Mouse (Mus musculus) embryonic facial prominence, embryonic 13.5 days (tissue): ENCODE measurements around the gene Gm15155. TPM values are rescaled to one million over a fixed set of nuclear protein-coding genes. Genes with fewer than 3 reads are reported as not detected.

Experiments
- ATAC-seq: fragments of 200-750 bp; cut with Nextera tagmentation; 2 replicates; pipeline ENCODE4 v1.8.0; 2017; ENCODE audit warnings: low read depth; ENCODE audit not compliant: insufficient number of reproducible peaks, insufficient read depth, low FRiP score, low TSS enrichment
- H3K27ac ChIP-seq: fragments of 300-500 bp; sonication (generic); 2 replicates; pipeline ENCODE4 v1.5.1; 2015; ENCODE audit warnings: moderate library complexity, mild to moderate bottlenecking, inconsistent platforms
- H3K27me3 ChIP-seq: fragments of 300-500 bp; sonication (generic); 2 replicates; pipeline ENCODE4 v1.6.1; 2015; ENCODE audit warnings: mild to moderate bottlenecking, inconsistent platforms
- H3K36me3 ChIP-seq: fragments of 300-500 bp; sonication (generic); 2 replicates; pipeline ENCODE4 v1.6.1; 2015; ENCODE audit warnings: mild to moderate bottlenecking, inconsistent platforms
- H3K4me1 ChIP-seq: fragments of 300-500 bp; sonication (generic); 2 replicates; pipeline ENCODE4 v1.6.1; 2015; ENCODE audit warnings: inconsistent platforms
- H3K4me2 ChIP-seq: fragments of 300-500 bp; sonication (generic); 2 replicates; pipeline ENCODE4 v1.6.1; 2015; ENCODE audit warnings: moderate library complexity, mild to moderate bottlenecking, inconsistent platforms
- H3K4me3 ChIP-seq: fragments of 300-500 bp; sonication (generic); 2 replicates; pipeline ENCODE4 v1.5.1; 2015; ENCODE audit warnings: mild to moderate bottlenecking, inconsistent platforms
- H3K9ac ChIP-seq: fragments of 300-500 bp; sonication (generic); 2 replicates; pipeline ENCODE4 v1.6.1; 2015; ENCODE audit warnings: mild to moderate bottlenecking, inconsistent platforms
- H3K9me3 ChIP-seq: fragments of 300-500 bp; sonication (generic); 2 replicates; pipeline ENCODE4 v1.6.1; 2016; ENCODE audit warnings: inconsistent platforms
- WGBS: fragments of 180-500 bp; shearing (Covaris S2); methylation state at CpG from one replicate; pipeline ENCODE4 v1.1.7; 2015; ENCODE audit warnings: mixed read lengths; 5-methylcytosine and 5-hydroxymethylcytosine counted together
- polyA plus RNA-seq: library from polyadenylated mRNA; unstranded; fragments of >200 nt; fragmentation: Nextera tagmentation; extraction: Ambion mirVana; gene quantifications from 2 replicates; pipeline ENCODE4 v1.2.1, GENCODE M21; 2015

Gene Gm15155
- not detected in 2 replicates for polyA plus RNA-seq

- 0 out of 2 replicates have a peak, but pooled peaks have one; percentile 33 for ATAC-seq
These were observed at the start of gene Gm15155 for GRCm38 (mm10) chrX:155624341-155624841. Gm15155 (plus strand) TSS chrX:155624741.

DNA sequence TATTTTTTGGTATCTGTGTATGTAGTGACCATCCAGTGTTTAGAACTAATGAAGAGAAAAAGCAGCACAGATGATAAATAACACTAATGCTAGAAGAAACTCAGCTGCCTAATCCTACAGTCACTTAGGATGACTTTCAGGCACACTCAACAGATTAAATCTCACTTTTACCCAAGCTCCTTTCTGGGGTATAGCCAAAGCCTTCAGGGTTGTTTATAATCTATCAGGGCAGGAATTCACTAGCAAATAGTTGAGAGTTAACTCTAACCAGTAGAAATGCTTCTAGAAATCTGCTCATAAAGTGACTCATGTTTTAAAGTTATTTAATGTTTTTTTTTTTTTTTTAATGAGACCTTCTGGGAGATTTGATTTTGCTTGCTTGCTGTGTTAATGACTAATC, 44.8 kb upstream of the Gm15155 start:
- Histone ChIP-seq H3K4me2 (no peak overlapping the region), H3K4me1 (no peaks in the 10 kb centered on the region), H3K27ac (no peak overlapping the region), H3K9me3 (no peaks in the 10 kb centered on the region), H3K27me3 (no peaks in the 10 kb centered on the region), H3K36me3 (no peaks in the 10 kb centered on the region), H3K9ac (no peak overlapping the region), H3K4me3 (no peak overlapping the region)
- ATAC-seq = no peak

More at GRCm38 (mm10) chrX:155624341-155624841, at the start of gene Gm15155:
- H3K36me3 ChIP-seq = no peaks in the 10 kb centered on the region
- H3K4me1 ChIP-seq = 0 out of 2 replicates have a peak, but pooled peaks cover 3% of the 10 kb centered on the region
- no peaks in the 10 kb centered on the region for H3K9me3 ChIP-seq
- peak within 1 kb of the TSS; percentile 48 for H3K4me3 ChIP-seq
- H3K4me2 ChIP-seq = peak within 1 kb of the TSS; percentile 78
- H3K9ac ChIP-seq = peak within 1 kb of the TSS; percentile 52; the same call in 1 of the 2 replicates
- no peak within 1 kb of the TSS for H3K27ac ChIP-seq
- 15% methylated on average over 19 of the region's 19 CpGs for WGBS
- H3K27me3 ChIP-seq = peaks cover 60% of the 10 kb centered on the region

- no peak overlapping the region for H3K27ac ChIP-seq
- H3K27me3 ChIP-seq = no peaks in the 10 kb centered on the region
- no peak overlapping the region for H3K4me2 ChIP-seq
- no peak overlapping the region for H3K9ac ChIP-seq
- no peak for ATAC-seq
- H3K4me1 ChIP-seq = no peaks in the 10 kb centered on the region
- no peaks in the 10 kb centered on the region for H3K9me3 ChIP-seq
- H3K4me3 ChIP-seq = no peak overlapping the region
- no peaks in the 10 kb centered on the region for H3K36me3 ChIP-seq
- WGBS = 80% methylated on average over 2 of the region's 2 CpGs
These were observed 40.0 kb upstream of the Gm15155 start for GRCm38 (mm10) chrX:155584586-155584985.

- ATAC-seq = no peak
- no peaks in the 10 kb centered on the region for H3K36me3 ChIP-seq
- no peak overlapping the region for H3K4me3 ChIP-seq
- H3K4me2 ChIP-seq = no peak overlapping the region
- H3K27ac ChIP-seq = no peak overlapping the region
- no peak overlapping the region for H3K9ac ChIP-seq
- WGBS = 71% methylated on average over 3 of the region's 3 CpGs
- no peaks in the 10 kb centered on the region for H3K9me3 ChIP-seq
- no peaks in the 10 kb centered on the region for H3K4me1 ChIP-seq
- H3K27me3 ChIP-seq = no peaks in the 10 kb centered on the region
These were observed 33.1 kb upstream of the Gm15155 start for GRCm38 (mm10) chrX:155591490-155591889.

DNA sequence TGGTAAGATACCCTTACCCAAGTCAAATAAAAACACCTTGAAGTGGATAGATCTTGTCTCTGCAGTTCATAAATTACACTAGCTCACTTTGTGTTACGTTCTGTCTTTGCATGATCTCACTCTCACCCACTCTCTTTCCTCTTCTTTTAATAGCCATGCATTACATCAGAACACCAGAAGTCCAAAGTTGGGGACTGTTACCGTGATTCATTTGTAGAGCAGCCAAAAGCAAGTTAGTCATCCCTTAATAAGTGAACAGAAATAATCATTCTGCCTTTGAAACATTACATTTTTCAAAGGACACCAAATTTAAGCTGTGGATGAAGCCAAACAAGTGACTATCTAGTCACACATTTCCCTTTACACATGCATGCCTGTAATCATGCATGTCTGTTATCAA, 32.1 kb upstream of the Gm15155 start:
- ATAC-seq = no peak
- no peak overlapping the region for H3K27ac ChIP-seq
- 74% methylated on average over 2 of the region's 2 CpGs for WGBS

DNA sequence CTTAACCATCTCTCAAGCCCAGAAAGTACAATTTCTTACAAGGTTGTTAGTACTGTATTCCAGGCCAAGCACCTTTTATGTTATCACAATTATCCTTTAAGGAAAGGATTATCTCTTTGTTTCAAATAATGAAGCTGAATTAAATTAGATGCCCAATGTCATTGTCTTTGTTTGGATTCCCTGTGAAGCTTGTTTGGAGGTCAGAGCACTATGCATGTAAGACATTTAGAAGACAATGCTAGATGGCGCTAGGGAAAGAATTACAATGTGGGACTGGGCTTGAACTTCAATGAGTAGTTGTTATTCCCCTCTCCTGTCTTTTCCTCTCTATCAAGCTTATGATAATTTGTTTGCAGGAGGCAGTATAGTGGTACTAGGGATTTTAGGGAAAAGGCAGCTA, 29.9 kb upstream of the Gm15155 start:
- no peak for ATAC-seq
- Histone ChIP-seq H3K4me3 (no peak overlapping the region), H3K4me2 (no peak overlapping the region), H3K27ac (no peak overlapping the region), H3K36me3 (no peaks in the 10 kb centered on the region), H3K9ac (no peak overlapping the region), H3K4me1 (no peaks in the 10 kb centered on the region), H3K9me3 (no peaks in the 10 kb centered on the region), H3K27me3 (no peaks in the 10 kb centered on the region)
- 48% methylated on average over 1 of the region's 1 CpGs for WGBS

More for the DNA sequence above, 32.1 kb upstream of the Gm15155 start:
- no peaks in the 10 kb centered on the region for H3K4me1 ChIP-seq
- H3K9ac ChIP-seq = no peak overlapping the region
- no peak overlapping the region for H3K4me3 ChIP-seq
- no peaks in the 10 kb centered on the region for H3K9me3 ChIP-seq
- H3K36me3 ChIP-seq = no peaks in the 10 kb centered on the region
- no peaks in the 10 kb centered on the region for H3K27me3 ChIP-seq
- H3K4me2 ChIP-seq = no peak overlapping the region

DNA sequence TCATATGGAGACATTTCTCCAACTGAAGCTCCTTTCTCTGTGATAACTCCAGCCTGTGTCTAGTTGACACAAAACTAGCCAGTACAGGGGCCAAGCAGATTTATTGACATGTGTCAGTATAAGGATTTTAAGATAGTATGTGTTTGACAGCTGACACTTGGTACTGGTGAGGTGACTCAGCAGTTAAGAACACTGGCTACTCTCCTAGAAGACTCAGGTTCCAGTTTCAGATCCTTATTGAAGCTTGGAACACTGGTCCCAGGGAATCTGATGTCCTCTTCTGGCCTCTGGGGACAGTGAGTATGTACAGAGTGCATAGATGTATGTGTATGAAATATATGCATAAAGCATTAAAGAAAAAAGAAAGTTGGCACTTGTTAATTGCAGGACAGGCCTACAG, 28.2 kb upstream of the Gm15155 start:
- Histone ChIP-seq H3K27me3 (no peaks in the 10 kb centered on the region; the same call in 1 of the 2 replicates), H3K9ac (no peak overlapping the region), H3K9me3 (no peaks in the 10 kb centered on the region), H3K4me3 (no peak overlapping the region), H3K4me1 (no peaks in the 10 kb centered on the region), H3K36me3 (no peaks in the 10 kb centered on the region), H3K4me2 (no peak overlapping the region), H3K27ac (no peak overlapping the region)
- ATAC-seq = no peak

GRCm38 (mm10) chrX:155601196-155601595, 23.3 kb upstream of the Gm15155 start:
- Histone ChIP-seq H3K27me3 (no peaks in the 10 kb centered on the region; the same call in 1 of the 2 replicates), H3K27ac (no peak overlapping the region), H3K4me2 (no peak overlapping the region), H3K9ac (no peak overlapping the region), H3K9me3 (no peaks in the 10 kb centered on the region), H3K36me3 (no peaks in the 10 kb centered on the region), H3K4me3 (no peak overlapping the region), H3K4me1 (no peaks in the 10 kb centered on the region)
- no peak for ATAC-seq
- 81% methylated on average over 2 of the region's 2 CpGs for WGBS

DNA sequence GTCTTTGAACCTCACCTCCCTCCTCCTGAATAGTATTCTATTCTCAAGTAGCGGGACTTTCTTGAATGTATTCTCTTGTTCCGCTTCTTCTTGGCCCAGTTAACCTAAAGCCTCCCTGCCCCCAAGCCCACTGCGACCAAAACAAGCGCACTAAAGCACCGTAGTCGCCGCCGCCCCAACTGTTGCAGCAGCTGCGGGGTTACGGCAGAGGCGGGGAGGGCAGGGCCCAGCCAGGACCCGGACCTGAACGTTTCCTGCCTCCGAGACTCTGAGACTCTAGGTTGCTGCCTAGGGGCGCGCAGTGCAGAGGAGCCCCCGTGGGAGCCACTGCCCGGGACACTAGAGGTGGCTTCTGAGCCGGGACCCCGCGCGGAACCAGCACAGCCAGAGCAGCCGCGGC, 2.0 kb upstream of the Gm15155 start:
- peak; percentile 39; the same call in 1 of the 2 replicates for ATAC-seq
- peak overlapping the region; percentile 48 for H3K4me3 ChIP-seq
- H3K27me3 ChIP-seq = peaks cover 60% of the 10 kb centered on the region
- H3K4me1 ChIP-seq = 0 out of 2 replicates have a peak, but pooled peaks cover 3% of the 10 kb centered on the region
- H3K36me3 ChIP-seq = no peaks in the 10 kb centered on the region
- H3K27ac ChIP-seq = no peak overlapping the region
- H3K4me2 ChIP-seq = peak overlapping the region; percentile 78
- WGBS = 28% methylated on average over 24 of the region's 24 CpGs
- H3K9ac ChIP-seq = peak overlapping the region; percentile 52; the same call in 1 of the 2 replicates
- H3K9me3 ChIP-seq = no peaks in the 10 kb centered on the region

- WGBS = 29% methylated on average over 38 of the region's 69 CpGs
- peak overlapping the region; percentile 52; the same call in 1 of the 2 replicates for H3K9ac ChIP-seq
These were observed 1.5 kb upstream of the Gm15155 start for GRCm38 (mm10) chrX:155622961-155623599.

DNA sequence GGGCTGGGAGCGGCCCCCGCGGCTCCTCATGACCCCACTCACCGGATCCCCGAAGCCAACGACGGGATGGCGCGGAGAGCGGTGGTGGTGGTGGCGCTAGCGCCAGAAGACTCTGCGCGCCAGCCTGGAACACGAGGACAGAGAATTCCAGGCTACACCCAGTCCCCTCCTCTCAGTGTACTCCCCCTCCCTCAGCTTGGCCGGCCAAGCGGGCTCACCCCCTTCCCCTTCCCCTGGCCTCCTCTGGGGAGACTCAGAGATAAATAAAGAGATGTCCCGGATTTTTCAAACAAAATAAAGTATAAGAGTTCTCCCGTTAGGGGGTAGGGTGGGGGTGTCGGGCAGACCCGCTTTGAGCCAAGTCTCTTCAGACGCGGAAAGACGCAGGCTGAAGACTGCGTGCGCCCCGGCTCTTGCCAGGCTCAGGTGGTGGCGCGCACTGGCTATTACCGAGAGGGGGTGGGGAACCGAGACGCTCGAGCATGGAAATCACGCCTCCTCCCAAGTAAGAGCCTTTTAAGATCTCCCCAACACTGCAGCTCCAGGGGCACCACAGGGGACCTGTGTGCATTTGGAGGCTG, 750 bp upstream of the Gm15155 start, which contains the start of gene Ptchd1:
TSS of gene Ptchd1 (minus strand) at position 114 of the 581 bp plus-strand sequence.
- Histone ChIP-seq H3K4me1 (0 out of 2 replicates have a peak, but pooled peaks cover 3% of the 10 kb centered on the region), H3K36me3 (no peaks in the 10 kb centered on the region), H3K9ac (peak within 1 kb of the TSS; percentile 52; the same call in 1 of the 2 replicates), H3K4me3 (peak within 1 kb of the TSS; percentile 48), H3K27me3 (peaks cover 60% of the 10 kb centered on the region), H3K4me2 (peak within 1 kb of the TSS; percentile 78), H3K27ac (no peak within 1 kb of the TSS), H3K9me3 (no peaks in the 10 kb centered on the region)
- ATAC-seq = no peak
- WGBS = 22% methylated on average over 33 of the region's 34 CpGs

More at GRCm38 (mm10) chrX:155622961-155623599, 1.5 kb upstream of the Gm15155 start:
- Histone ChIP-seq H3K9me3 (no peaks in the 10 kb centered on the region), H3K36me3 (no peaks in the 10 kb centered on the region), H3K27ac (no peak overlapping the region), H3K27me3 (peaks cover 60% of the 10 kb centered on the region), H3K4me3 (peak overlapping the region; percentile 48), H3K4me2 (peak overlapping the region; percentile 78), H3K4me1 (0 out of 2 replicates have a peak, but pooled peaks cover 3% of the 10 kb centered on the region)
- peak; percentile 57; the same call in 1 of the 2 replicates for ATAC-seq
